ENCODE assay signal across 8 mouse cellular contexts in the genomic region with DNA sequence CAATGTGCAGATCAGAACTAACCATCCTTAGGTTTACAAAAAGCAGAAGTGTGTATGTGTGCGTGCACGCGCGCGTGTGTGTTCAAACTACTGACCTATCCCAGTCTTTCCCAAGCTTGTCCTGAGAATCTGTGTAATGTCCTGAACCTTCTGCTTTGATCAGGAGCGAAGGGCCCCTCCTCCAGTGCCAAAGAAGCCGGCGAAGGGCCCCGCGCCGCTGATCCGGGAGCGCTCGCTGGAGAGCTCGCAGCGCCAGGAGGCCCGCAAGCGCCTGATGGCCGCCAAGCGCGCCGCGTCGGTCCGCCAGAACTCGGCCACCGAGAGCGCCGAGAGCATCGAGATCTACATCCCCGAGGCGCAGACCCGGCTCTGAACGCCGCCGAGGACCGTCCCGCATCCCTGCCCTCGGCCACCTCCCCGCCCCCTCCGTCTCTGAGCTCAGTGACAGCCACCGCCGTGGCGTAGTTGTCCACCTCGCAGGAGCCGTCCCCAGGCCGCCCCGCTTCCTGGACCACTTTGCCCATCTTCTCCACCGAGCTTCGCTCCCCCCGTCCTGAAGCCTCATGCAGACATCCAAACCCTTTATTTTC. TPM values are rescaled to one million over a fixed set of nuclear protein-coding genes. Genes with fewer than 3 reads are reported as not detected.
DNase-seq lines count a peak whose midpoint lies in the region; ATAC-seq and TF ChIP-seq lines count a peak whose summit lies in the region.

No protein-coding gene starts in this region.

- H3K27me3 ChIP-seq in embryonic facial prominence, embryonic 12.5 days, result peaks cover 29% of the 10 kb centered on the region
- peaks cover 45% of the 10 kb centered on the region for H3K27me3 ChIP-seq in hindbrain, embryonic 14.5 days (ENCODE audit: control insufficient read depth, insufficient read depth, low read length)
- H3K27me3 ChIP-seq in liver, postnatal 0 days (ENCODE audit: insufficient read depth, low read length), result peaks cover 27% of the 10 kb centered on the region

- peak overlapping the region; percentile 49 for H3K4me3 ChIP-seq in embryonic facial prominence, embryonic 12.5 days
- H3K4me3 ChIP-seq in hindbrain, embryonic 14.5 days (replicated peaks; ENCODE audit: low read length), result peak overlapping the region; percentile 43
- peak overlapping the region; percentile 41 for H3K4me3 ChIP-seq in liver, postnatal 0 days (ENCODE audit: low read depth, low read length)

- TF ChIP-seq CTCF in liver, postnatal 0 days (IDR thresholded peaks at IDR 0.05; ENCODE audit: low read depth), result no peak

- peak; percentile 52 for DNase-seq in ovary, postnatal 36 days (ENCODE audit: low spot score)
- DNase-seq in ovary, postnatal 14 days (ENCODE audit: low spot score), result no peak
- no peak for DNase-seq in hindbrain, embryonic 14.5 days (ENCODE audit: low spot score)
- peak; percentile 24 for DNase-seq in liver, postnatal 0 days
- no peak for DNase-seq in yolk sac, embryonic 10.5 days (ENCODE audit: low spot score)
- DNase-seq in MN1 (ENCODE audit: low spot score), result no peak
- DNase-seq in cerebellum, adult 8-10 months, result no peak

- TF ChIP-seq EP300 in liver, postnatal 0 days (IDR thresholded peaks at IDR 0.05; ENCODE audit: low read depth), result no peak

- H3K27ac ChIP-seq in embryonic facial prominence, embryonic 12.5 days, result no peak overlapping the region
- no peak overlapping the region for H3K27ac ChIP-seq in hindbrain, embryonic 14.5 days
- no peak overlapping the region for H3K27ac ChIP-seq in liver, postnatal 0 days (ENCODE audit: low read depth)

- no peak for ATAC-seq in embryonic facial prominence, embryonic 12.5 days (ENCODE audit: insufficient number of reproducible peaks, insufficient read depth, low FRiP score, low TSS enrichment)
- peak; percentile 55; the same call in 1 of the 2 replicates for ATAC-seq in hindbrain, embryonic 14.5 days (ENCODE audit: low FRiP score)
- no peak for ATAC-seq in liver, postnatal 0 days

- H3K9ac ChIP-seq in embryonic facial prominence, embryonic 12.5 days, result peak overlapping the region; percentile 53
- peak overlapping the region; percentile 48 for H3K9ac ChIP-seq in hindbrain, embryonic 14.5 days
- H3K9ac ChIP-seq in liver, postnatal 0 days (replicated peaks), result 0 out of 2 replicates have a peak overlapping the region, but pooled peaks have one; percentile 30

- H3K4me2 ChIP-seq in embryonic facial prominence, embryonic 12.5 days (replicated peaks), result peak overlapping the region; percentile 90
- peak overlapping the region; percentile 72 for H3K4me2 ChIP-seq in hindbrain, embryonic 14.5 days (replicated peaks)
- H3K4me2 ChIP-seq in liver, postnatal 0 days (ENCODE audit: low read depth, low read length), result peak overlapping the region; percentile 66

- WGBS in embryonic facial prominence, embryonic 12.5 days, result 3% methylated on average over 51 of the region's 51 CpGs
- 3% methylated on average over 51 of the region's 51 CpGs for WGBS in hindbrain, embryonic 14.5 days
- WGBS in liver, postnatal 0 days (ENCODE audit: insufficient replicate concordance), result 4% methylated on average over 50 of the region's 51 CpGs

- no peaks in the 10 kb centered on the region for H3K36me3 ChIP-seq in embryonic facial prominence, embryonic 12.5 days
- no peaks in the 10 kb centered on the region for H3K36me3 ChIP-seq in hindbrain, embryonic 14.5 days (replicated peaks; ENCODE audit: control insufficient read depth, insufficient read depth)
- no peaks in the 10 kb centered on the region for H3K36me3 ChIP-seq in liver, postnatal 0 days (replicated peaks; ENCODE audit: insufficient read depth, low read length)

- H3K9me3 ChIP-seq in embryonic facial prominence, embryonic 12.5 days, result no peaks in the 10 kb centered on the region
- H3K9me3 ChIP-seq in hindbrain, embryonic 14.5 days (ENCODE audit: control insufficient read depth, low read length), result no peaks in the 10 kb centered on the region
- H3K9me3 ChIP-seq in liver, postnatal 0 days (ENCODE audit: low read length), result no peaks in the 10 kb centered on the region

- H3K4me1 ChIP-seq in embryonic facial prominence, embryonic 12.5 days, result peaks cover 15% of the 10 kb centered on the region; the same call in 1 of the 2 replicates
- H3K4me1 ChIP-seq in hindbrain, embryonic 14.5 days (replicated peaks; ENCODE audit: control insufficient read depth, insufficient read depth, low read length), result no peaks in the 10 kb centered on the region
- H3K4me1 ChIP-seq in liver, postnatal 0 days (ENCODE audit: insufficient read depth), result no peaks in the 10 kb centered on the region

RNA-seq across cellular contexts. Expression of gene Tgif1, which starts 35.4 kb away (rescaled TPM):
- polyA plus RNA-seq in embryonic facial prominence, embryonic 12.5 days (2016; fragmentation: Nextera tagmentation; extraction: Ambion mirVana), result 113 and 126 TPM in 2 replicates
- polyA plus RNA-seq in hindbrain, embryonic 14.5 days (2014; fragmentation: Nextera tagmentation; extraction: Ambion mirVana), result 11.8 and 12.0 TPM in 2 replicates
- polyA plus RNA-seq in liver, postnatal 0 days (2015; fragmentation: Nextera tagmentation; extraction: Ambion mirVana), result 12.6 and 16.4 TPM in 2 replicates

Comparison
In these comparisons a context has a peak if more than half of its experiments do, and no peak if none do; other contexts are left out.
1. DNase-seq: peak in ovary, postnatal 36 days (single experiment) and liver, postnatal 0 days (single experiment); none in ovary, postnatal 14 days (single experiment), hindbrain, embryonic 14.5 days (single experiment), yolk sac, embryonic 10.5 days (single experiment), MN1 (single experiment) and cerebellum, adult 8-10 months (single experiment).
2. Peak in every context shown above with its lines, with median percentiles within 50 percentile points of each other: H3K4me2 ChIP-seq, H3K4me3 ChIP-seq and H3K9ac ChIP-seq.